Mouse (Mus musculus) liver, postnatal 0 days (tissue): Measurements from ENCODE around the gene Nrbp1.

Experiments used
- CTCF ChIP-seq: sonication (generic); IDR thresholded peaks from 2 replicates; pipeline ENCODE4 v1.5.1; 2016; ENCODE audit warnings: antibody characterized with exemption, low read depth
- EP300 ChIP-seq: IDR thresholded peaks from 2 replicates; pipeline ENCODE4 v1.6.1; 2016; ENCODE audit warnings: antibody characterized with exemption, low read depth, mild to moderate bottlenecking

GRCm38 (mm10) chr5:31266101-31266500, 25.4 kb downstream of the Nrbp1 start:
- no peak for TF ChIP-seq CTCF
- no peak for TF ChIP-seq EP300
